In genomic region chrX:166307437-166308222, GRCm38 (mm10) we compare ENCODE assay signal across 12 mouse cellular contexts.
DNase-seq lines count a peak whose midpoint lies in the region; ATAC-seq lines count a peak whose summit lies in the region.
"Had no signal": no experiment of that assay in that cellular context is flagged by ENCODE, and none has a peak within 500 bp of the region (broad histone marks: within the 10 kb centered on the region; RNA-seq: fewer than 3 reads in every experiment).

No protein-coding gene starts in this region.

- ATAC-seq in CD4-positive, CD25-positive, alpha-beta regulatory T cell, adult 4 months = peak; percentile 57
- peak; percentile 42 for ATAC-seq in activated CD4-positive, CD25-positive, alpha-beta regulatory T cell, adult 4 months
- no peak for ATAC-seq in megakaryocyte progenitor cell, adult 5-6 weeks (replicated peaks; ENCODE audit: poor library complexity)

- peak; percentile 43 for DNase-seq in layer of hippocampus, adult 11-12 months (ENCODE audit: low spot score)
- DNase-seq in layer of hippocampus, postnatal 25 days (ENCODE audit: extremely low spot score in 1 of 2, low spot score in 1 of 2) = no peak
- peak; percentile 43 for DNase-seq in layer of hippocampus, adult 9-11 months
- DNase-seq in spleen, postnatal 4 days (ENCODE audit: low spot score in 2 of 2) = no peak
- DNase-seq: adrenal gland, adult 2 months; cerebellum, postnatal 25 days; gastrocnemius, postnatal 14 days; heart, postnatal 36 days; kidney, adult 8-10 months had no signal

Comparison
In these comparisons a context has a peak if more than half of its experiments do, and no peak if none do; other contexts are left out.
1. DNase-seq: peak in layer of hippocampus, adult 11-12 months (single experiment) and layer of hippocampus, adult 9-11 months (single experiment); none in layer of hippocampus, postnatal 25 days (0 of 2) and spleen, postnatal 4 days (0 of 2).